Mouse (Mus musculus): ENCODE results near the gene Rab5c. TPM values are rescaled to one million over a fixed set of nuclear protein-coding genes. Genes with fewer than 3 reads are reported as not detected.
A peak's percentile ranks its signal among the peaks of the same experiment; 100 is the strongest.

Rab5c gene
- polyA plus RNA-seq, 1 experiment from 2014 or later: 13.0 TPM

DNA sequence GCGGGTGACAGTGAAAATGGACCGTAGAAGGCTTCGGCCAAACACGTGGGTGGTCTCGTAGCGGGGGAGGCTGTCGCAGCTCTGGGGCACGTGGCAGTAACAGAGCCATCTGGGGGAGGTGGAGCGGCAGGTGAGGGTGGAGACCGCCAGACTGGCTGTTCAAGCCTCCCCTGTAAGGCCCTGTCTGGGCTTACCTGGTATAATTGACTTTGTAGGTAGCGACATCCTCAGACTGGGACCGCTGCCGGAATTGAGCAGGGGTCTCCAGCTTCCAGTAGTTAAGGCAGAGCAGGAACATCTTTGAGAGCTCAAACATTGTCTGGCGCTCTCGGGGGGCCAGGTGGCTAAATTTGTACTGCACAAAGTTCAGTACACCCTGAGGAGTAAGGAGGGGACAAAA, 27.5 kb downstream of the Rab5c start:
- whole genome bisulfite sequencing: 90% methylated on average over 15 of the region's 15 CpGs
- Histone ChIP-seq H3K27me3 (no peaks in the 10 kb centered on the region), H3K4me2 (no peak overlapping the region), H3K4me3 (no peak overlapping the region), H3K9ac (no peak overlapping the region), H3K27ac (no peak overlapping the region), H3K4me1 (replicated peaks) (peaks cover 34% of the 10 kb centered on the region), H3K9me3 (replicated peaks) (no peaks in the 10 kb centered on the region), H3K36me3 (peaks cover 59% of the 10 kb centered on the region)
- no peak for ATAC-seq (replicated peaks; ENCODE audit: insufficient number of reproducible peaks, insufficient read depth, low FRiP score, low read depth)

DNA sequence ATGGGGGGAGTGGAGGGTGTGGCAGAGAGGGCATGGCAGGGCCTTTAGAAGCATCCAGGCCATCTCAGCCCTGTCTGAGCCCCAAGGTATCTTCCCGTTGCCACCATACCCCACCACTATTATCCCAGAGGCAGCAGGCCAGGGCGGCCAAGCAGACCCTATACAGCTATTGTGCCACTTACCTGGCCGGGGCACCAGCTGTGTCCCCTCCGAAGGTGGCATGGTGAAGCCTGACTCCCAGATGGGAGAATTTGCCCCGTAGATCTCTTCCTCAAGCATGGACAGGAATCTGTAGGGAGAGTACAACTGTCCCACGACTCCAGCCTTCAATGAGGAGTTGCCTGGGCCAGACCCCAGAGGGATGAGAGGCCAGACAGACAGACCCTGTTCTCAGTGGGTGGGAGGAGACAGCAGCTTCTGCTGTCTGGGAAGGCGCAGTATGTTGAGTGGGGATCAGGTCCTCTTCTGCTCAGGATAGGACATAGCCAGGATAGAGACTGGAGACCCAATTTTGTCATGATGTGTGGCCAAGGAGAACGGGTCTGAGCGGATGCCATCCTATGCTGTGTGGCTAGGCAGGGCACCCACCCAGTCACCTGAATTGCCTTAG, 28.7 kb downstream of the Rab5c start:
- Histone ChIP-seq H3K9ac (no peak overlapping the region), H3K36me3 (peaks cover 60% of the 10 kb centered on the region), H3K4me1 (replicated peaks) (peaks cover 31% of the 10 kb centered on the region), H3K4me3 (no peak overlapping the region), H3K4me2 (no peak overlapping the region), H3K9me3 (replicated peaks) (no peaks in the 10 kb centered on the region), H3K27ac (no peak overlapping the region), H3K27me3 (no peaks in the 10 kb centered on the region)
- ATAC-seq (replicated peaks; ENCODE audit: insufficient number of reproducible peaks, insufficient read depth, low FRiP score, low read depth): no peak
- 90% methylated on average over 9 of the region's 9 CpGs for WGBS

DNA sequence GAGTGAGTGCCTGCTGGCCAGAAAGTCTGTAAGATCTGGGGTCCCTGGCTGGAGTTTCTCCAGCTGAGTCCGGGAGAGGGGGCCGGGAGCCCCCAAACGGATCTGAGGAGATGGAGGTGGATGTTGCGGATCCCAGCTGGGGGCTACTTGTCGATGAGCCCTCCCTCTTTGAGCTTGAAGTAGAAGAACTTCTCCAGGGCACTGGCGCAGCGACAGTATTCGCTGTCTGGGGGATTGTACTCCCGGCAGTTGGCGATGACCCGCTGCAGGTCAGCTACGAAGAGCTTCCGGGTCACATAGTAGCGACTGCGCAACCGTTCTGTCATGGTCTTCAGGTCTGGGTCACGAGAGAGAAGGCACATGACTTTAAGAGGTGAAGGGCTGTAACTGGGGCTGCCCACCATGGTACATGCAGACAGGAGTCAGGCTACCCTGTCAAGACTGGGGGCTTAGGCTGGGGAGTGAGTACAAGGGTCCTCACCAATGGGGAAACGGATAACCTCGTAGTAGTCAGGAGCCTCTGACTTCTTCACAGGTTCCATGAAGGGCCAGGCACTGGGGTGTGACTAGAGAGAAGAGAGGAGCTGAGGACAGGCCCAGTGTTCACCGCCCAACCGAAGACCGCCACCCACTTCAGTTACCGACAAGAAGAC, 32.8 kb downstream of the Rab5c start:
- H3K4me1 ChIP-seq (replicated peaks): peaks cover 21% of the 10 kb centered on the region
- ATAC-seq (replicated peaks; ENCODE audit: insufficient number of reproducible peaks, insufficient read depth, low FRiP score, low read depth): no peak
- WGBS: 90% methylated on average over 23 of the region's 23 CpGs
- no peaks in the 10 kb centered on the region; the same call in 1 of the 2 replicates for H3K27me3 ChIP-seq
- no peak overlapping the region for H3K4me3 ChIP-seq
- H3K27ac ChIP-seq: no peak overlapping the region
- no peaks in the 10 kb centered on the region for H3K9me3 ChIP-seq (replicated peaks)
- peaks cover 53% of the 10 kb centered on the region for H3K36me3 ChIP-seq
- H3K4me2 ChIP-seq: no peak overlapping the region
- no peak overlapping the region for H3K9ac ChIP-seq

DNA sequence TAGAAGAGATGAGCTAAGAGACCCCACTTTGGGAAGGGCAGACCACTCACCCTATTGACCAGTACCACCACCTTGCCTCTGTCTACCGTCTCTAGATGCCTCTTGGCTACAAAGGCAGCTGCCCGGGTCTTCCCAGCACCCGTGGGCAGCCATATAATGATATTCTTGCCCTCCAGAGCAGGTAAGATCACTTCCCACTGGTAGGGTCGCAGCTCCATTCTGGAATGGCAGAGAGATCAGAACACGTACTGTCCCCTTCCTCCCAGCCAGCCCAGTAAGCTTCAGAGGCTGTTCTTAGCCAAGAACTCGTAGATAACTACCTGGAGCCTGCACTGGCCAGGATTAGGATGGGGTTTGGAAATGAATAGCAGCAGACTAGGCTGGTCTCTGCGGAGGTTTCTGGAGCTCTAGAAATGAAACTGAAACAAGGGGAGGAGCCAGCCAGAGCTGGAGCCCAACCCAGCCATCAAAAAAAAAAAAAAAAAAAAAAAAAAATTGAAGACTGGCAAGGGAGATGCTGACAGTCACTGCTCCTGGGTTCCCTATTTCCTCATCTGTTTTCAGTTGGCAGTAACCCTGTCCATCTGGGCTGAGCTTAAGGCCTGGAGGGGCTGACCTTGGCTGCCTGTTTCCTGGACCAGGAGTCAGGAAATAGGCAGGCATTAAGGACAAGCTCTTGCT, 34.0 kb downstream of the Rab5c start, which contains the start of gene Dhx58:
Dhx58 (minus strand) TSS at position 421 of the 681 bp plus-strand sequence.
- H3K36me3 ChIP-seq: peaks cover 41% of the 10 kb centered on the region
- H3K27me3 ChIP-seq: no peaks in the 10 kb centered on the region; the same call in 1 of the 2 replicates
- no peak within 1 kb of the TSS for H3K4me3 ChIP-seq
- no peak for ATAC-seq (replicated peaks; ENCODE audit: insufficient number of reproducible peaks, insufficient read depth, low FRiP score, low read depth)
- WGBS: 65% methylated on average over 7 of the region's 7 CpGs
- no peaks in the 10 kb centered on the region for H3K9me3 ChIP-seq (replicated peaks)
- H3K27ac ChIP-seq: no peak within 1 kb of the TSS
- H3K4me1 ChIP-seq (replicated peaks): peaks cover 21% of the 10 kb centered on the region
- H3K9ac ChIP-seq: no peak within 1 kb of the TSS
- H3K4me2 ChIP-seq: peak within 1 kb of the TSS; percentile 44

DNA sequence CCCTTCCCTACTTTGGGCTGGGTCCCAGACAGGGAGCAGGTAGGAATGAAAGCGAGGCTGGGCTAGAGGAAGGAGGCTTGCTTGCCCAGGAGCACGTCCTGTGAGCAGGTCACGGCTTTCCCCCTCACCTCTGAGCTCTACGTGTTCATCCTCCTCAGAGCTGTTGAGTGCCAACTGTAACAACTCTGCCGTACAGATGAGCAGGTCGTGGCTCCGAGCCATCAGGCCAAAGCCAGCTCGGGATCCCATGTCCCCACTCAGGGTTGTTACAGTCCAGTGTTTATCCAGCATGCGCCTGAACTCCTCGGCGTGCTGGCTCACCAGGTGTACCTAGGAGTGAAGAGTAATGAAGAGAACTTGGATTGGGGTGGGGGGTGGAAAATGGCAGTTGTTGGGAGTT, 34.6 kb downstream of the Rab5c start:
- peaks cover 35% of the 10 kb centered on the region for H3K36me3 ChIP-seq
- peaks cover 21% of the 10 kb centered on the region for H3K4me1 ChIP-seq (replicated peaks)
- no peak for ATAC-seq (replicated peaks; ENCODE audit: insufficient number of reproducible peaks, insufficient read depth, low FRiP score, low read depth)
- 62% methylated on average over 11 of the region's 11 CpGs for WGBS
- H3K4me2 ChIP-seq: peak overlapping the region; percentile 44
- no peak overlapping the region for H3K27ac ChIP-seq
- H3K4me3 ChIP-seq: no peak overlapping the region
- H3K9ac ChIP-seq: no peak overlapping the region
- H3K9me3 ChIP-seq (replicated peaks): no peaks in the 10 kb centered on the region
- no peaks in the 10 kb centered on the region; the same call in 1 of the 2 replicates for H3K27me3 ChIP-seq

DNA sequence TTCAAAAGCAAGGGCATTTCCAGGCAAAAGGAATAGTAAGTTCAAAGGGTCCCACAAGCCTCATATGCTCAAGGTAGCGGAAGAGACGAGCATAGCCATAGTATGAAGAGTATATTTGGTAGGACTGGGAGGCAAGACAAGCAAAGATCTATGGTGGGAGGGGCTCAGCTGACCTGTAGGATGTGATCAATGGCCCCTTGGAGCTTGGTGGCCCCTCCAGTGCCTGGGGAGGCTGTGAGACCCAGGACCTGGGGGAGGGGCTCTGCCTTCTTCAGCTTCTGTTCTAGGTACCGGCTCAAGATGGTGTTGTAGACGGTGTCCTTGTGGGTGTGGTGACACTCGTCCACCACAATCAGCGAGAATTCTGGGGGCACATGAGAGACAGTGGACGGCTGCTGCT, 35.1 kb downstream of the Rab5c start:
- Histone ChIP-seq H3K27ac (no peak overlapping the region), H3K9ac (no peak overlapping the region), H3K9me3 (replicated peaks) (no peaks in the 10 kb centered on the region), H3K36me3 (peaks cover 31% of the 10 kb centered on the region), H3K4me1 (replicated peaks) (peaks cover 21% of the 10 kb centered on the region), H3K27me3 (no peaks in the 10 kb centered on the region; the same call in 1 of the 2 replicates), H3K4me2 (peak overlapping the region; percentile 44), H3K4me3 (peak overlapping the region; percentile 24)
- ATAC-seq (replicated peaks; ENCODE audit: insufficient number of reproducible peaks, insufficient read depth, low FRiP score, low read depth): no peak
- 43% methylated on average over 7 of the region's 7 CpGs for WGBS

DNA sequence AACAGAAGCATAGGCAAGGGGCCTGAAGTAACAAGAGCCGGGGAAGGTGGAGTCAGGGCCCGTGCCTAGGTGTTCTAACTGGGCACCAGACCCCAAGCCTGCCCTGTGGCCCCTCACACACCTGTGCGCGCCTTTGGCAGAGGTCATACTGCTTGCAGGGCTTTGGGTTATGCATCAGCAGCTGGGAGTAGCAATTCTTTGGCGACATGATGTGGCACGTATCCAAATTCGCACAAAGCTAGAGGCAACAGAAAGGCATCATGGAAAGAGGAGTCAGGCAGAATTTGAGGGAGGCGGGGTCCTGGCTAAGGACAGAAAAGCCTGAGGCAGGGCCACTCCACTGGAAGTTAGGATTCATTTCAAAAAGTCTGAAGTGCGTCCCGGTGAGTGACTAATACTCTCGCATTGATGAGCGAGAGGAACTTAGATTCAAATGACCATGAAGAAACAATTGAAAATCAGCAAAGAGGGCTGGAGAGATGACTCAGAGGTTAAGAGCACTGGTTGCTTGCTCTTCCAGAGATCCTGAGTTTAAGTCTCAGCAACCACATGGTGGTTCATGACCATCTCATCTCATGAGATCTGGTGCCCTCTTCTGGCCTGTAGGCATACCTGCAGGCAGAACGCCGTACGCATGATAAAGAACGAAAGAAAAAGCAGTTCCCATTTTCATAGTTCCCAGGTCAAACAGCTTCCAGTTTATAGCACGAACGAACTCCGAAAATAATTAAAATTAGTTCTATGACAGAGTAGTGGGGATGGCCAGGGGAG, 35.7 kb downstream of the Rab5c start:
- no peak overlapping the region for H3K9ac ChIP-seq
- ATAC-seq (replicated peaks; ENCODE audit: insufficient number of reproducible peaks, insufficient read depth, low FRiP score, low read depth): no peak

DNA sequence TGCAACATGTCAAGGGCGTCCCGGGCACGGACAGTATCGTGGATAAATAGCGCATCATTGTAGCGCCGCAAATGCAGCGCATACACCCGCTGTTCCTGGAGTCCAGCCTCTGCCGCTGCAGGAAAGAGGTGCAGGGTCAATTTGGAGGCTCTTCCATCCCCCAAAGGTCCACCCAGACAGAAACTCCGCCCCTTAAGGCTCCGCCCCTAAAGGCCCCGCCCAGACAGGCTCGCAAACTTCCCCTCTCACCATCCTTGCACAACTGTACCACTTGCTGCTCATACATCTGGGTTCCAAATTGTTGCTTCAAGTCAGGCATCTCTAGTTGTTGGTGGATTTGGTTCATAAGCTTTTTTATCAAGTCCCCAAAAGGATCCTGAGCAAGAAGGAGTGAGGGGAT, 36.7 kb downstream of the Rab5c start:
- 6% methylated on average over 14 of the region's 14 CpGs for WGBS
- peaks cover 21% of the 10 kb centered on the region for H3K4me1 ChIP-seq (replicated peaks)
- H3K36me3 ChIP-seq: peaks cover 15% of the 10 kb centered on the region
- H3K4me3 ChIP-seq: peak overlapping the region; percentile 12
- no peaks in the 10 kb centered on the region; the same call in 1 of the 2 replicates for H3K27me3 ChIP-seq
- no peak for ATAC-seq (replicated peaks; ENCODE audit: insufficient number of reproducible peaks, insufficient read depth, low FRiP score, low read depth)
- peak overlapping the region; percentile 39 for H3K4me2 ChIP-seq
- no peaks in the 10 kb centered on the region for H3K9me3 ChIP-seq (replicated peaks)
- no peak overlapping the region for H3K27ac ChIP-seq
- H3K9ac ChIP-seq: no peak overlapping the region

More for the DNA sequence above, 35.7 kb downstream of the Rab5c start:
- Histone ChIP-seq H3K36me3 (peaks cover 24% of the 10 kb centered on the region), H3K27ac (no peak overlapping the region), H3K27me3 (no peaks in the 10 kb centered on the region; the same call in 1 of the 2 replicates), H3K4me3 (peak overlapping the region; percentile 24), H3K4me1 (replicated peaks) (peaks cover 21% of the 10 kb centered on the region), H3K9me3 (replicated peaks) (no peaks in the 10 kb centered on the region), H3K4me2 (peak overlapping the region; percentile 44)
- WGBS: 35% methylated on average over 19 of the region's 19 CpGs

DNA sequence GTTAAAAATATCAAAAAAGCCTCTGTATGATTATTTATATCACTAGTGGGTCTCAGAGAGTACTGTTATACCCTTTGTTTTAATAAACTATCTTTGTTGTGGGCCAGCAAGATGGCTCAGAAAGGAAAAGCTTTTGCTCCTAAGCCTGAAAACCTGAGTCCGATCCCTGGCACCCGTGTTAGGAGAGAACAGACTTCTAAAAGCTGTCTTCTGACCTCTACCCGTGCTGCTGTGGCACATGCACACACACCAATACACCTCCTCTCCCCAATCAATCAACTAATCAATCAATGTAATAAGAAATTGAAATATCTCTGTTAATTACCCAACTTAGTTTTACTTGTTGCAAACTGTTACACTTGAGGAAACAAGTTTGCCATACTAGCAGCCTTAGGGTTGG, 37.3 kb downstream of the Rab5c start:
- WGBS: 79% methylated on average over 3 of the region's 3 CpGs
- Histone ChIP-seq H3K27me3 (no peaks in the 10 kb centered on the region; the same call in 1 of the 2 replicates), H3K4me2 (no peak overlapping the region), H3K4me1 (replicated peaks) (peaks cover 21% of the 10 kb centered on the region), H3K4me3 (no peak overlapping the region), H3K36me3 (peaks cover 9% of the 10 kb centered on the region; the same call in 1 of the 2 replicates), H3K9ac (no peak overlapping the region), H3K27ac (no peak overlapping the region), H3K9me3 (replicated peaks) (no peaks in the 10 kb centered on the region)
- ATAC-seq (replicated peaks; ENCODE audit: insufficient number of reproducible peaks, insufficient read depth, low FRiP score, low read depth): no peak

DNA sequence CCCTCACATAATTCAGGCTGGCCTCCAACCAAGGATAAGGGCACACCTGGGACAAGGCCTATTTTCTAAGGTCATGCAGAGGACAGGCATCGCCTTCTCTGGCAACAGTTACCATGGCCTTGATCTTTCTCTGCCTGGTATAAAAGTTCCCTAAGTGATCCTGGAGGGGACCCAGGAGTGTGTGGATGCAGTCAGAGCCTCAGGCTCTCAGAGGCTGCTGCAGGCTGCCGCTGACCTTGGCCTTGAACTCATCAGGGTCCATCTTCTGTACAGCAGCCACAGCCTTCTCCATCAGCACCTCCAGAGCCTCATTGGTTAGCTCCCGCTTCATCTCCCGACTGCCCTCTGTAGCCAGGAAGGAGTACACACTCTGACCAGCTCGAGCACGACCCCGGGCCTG, 40.1 kb downstream of the Rab5c start:
- no peak for ATAC-seq (replicated peaks; ENCODE audit: insufficient number of reproducible peaks, insufficient read depth, low FRiP score, low read depth)
- WGBS: 61% methylated on average over 7 of the region's 7 CpGs
- Histone ChIP-seq H3K36me3 (no peaks in the 10 kb centered on the region), H3K27ac (no peak overlapping the region), H3K9ac (no peak overlapping the region), H3K4me2 (no peak overlapping the region), H3K9me3 (replicated peaks) (no peaks in the 10 kb centered on the region), H3K4me3 (no peak overlapping the region), H3K4me1 (replicated peaks) (peaks cover 14% of the 10 kb centered on the region), H3K27me3 (peaks cover 9% of the 10 kb centered on the region)

DNA sequence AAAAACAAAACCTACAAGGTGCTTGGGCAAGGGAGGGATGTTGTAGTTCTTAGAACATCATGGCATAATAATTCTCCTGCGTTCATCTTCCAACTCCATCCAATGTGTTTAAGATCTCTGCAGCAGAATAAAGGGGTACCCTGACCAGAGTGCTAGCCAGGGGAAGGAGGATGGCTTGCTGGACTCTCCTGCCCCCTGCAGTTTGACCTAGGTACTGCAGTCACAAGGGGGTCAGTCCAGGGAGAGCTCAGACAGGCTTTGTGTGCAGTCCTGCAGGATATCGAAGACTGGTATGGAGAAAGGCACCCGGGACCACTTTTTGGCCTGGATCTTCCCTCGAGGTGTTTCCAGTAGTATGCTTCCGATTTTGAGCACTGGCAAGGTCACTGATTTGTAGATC, 43.1 kb downstream of the Rab5c start:
- Histone ChIP-seq H3K4me2 (no peak overlapping the region), H3K27me3 (peaks cover 30% of the 10 kb centered on the region), H3K9me3 (replicated peaks) (no peaks in the 10 kb centered on the region), H3K9ac (no peak overlapping the region), H3K27ac (no peak overlapping the region), H3K4me1 (replicated peaks) (peaks cover 10% of the 10 kb centered on the region), H3K36me3 (no peaks in the 10 kb centered on the region), H3K4me3 (no peak overlapping the region)
- WGBS: 34% methylated on average over 5 of the region's 5 CpGs
- ATAC-seq (replicated peaks; ENCODE audit: insufficient number of reproducible peaks, insufficient read depth, low FRiP score, low read depth): no peak; the same call in 1 of the 2 replicates

Measured in heart, embryonic 15.5 days (tissue).